8 mouse cellular contexts compared by ENCODE assay signal in genomic region chr5:120516221-120516984, GRCm38 (mm10). TPM values are rescaled to one million over a fixed set of nuclear protein-coding genes. Genes with fewer than 3 reads are reported as not detected.
DNase-seq lines count a peak whose midpoint lies in the region; ATAC-seq and TF ChIP-seq lines count a peak whose summit lies in the region.

No protein-coding gene starts in this region.

- 49% methylated on average over 15 of the region's 15 CpGs for WGBS in limb, embryonic 13.5 days
- WGBS in limb, embryonic 10.5 days, result 39% methylated on average over 15 of the region's 15 CpGs
- WGBS in kidney, embryonic 16.5 days, result 42% methylated on average over 15 of the region's 15 CpGs
- WGBS in forebrain, postnatal 0 days, result 65% methylated on average over 15 of the region's 15 CpGs

- peaks cover 50% of the 10 kb centered on the region for H3K4me1 ChIP-seq in limb, embryonic 13.5 days
- peaks cover 35% of the 10 kb centered on the region for H3K4me1 ChIP-seq in limb, embryonic 10.5 days
- H3K4me1 ChIP-seq in brown adipose tissue, adult 24 weeks (ENCODE audit: control insufficient read depth, insufficient read depth, insufficient read length, low read length), result peaks cover 49% of the 10 kb centered on the region
- peaks cover 42% of the 10 kb centered on the region for H3K4me1 ChIP-seq in kidney, embryonic 16.5 days (ENCODE audit: insufficient read depth, low read length)
- no peaks in the 10 kb centered on the region for H3K4me1 ChIP-seq in forebrain, postnatal 0 days (ENCODE audit: insufficient read depth)

- DNase-seq in limb, embryonic 10.5 days (ENCODE audit: low spot score), result no peak
- no peak for DNase-seq in cerebellum, postnatal 14 days
- DNase-seq in frontal cortex, postnatal 14 days (ENCODE audit: low spot score in 2 of 2), result no peak
- no peak for DNase-seq in forebrain, postnatal 0 days

- H3K36me3 ChIP-seq in limb, embryonic 13.5 days, result no peaks in the 10 kb centered on the region
- no peaks in the 10 kb centered on the region for H3K36me3 ChIP-seq in limb, embryonic 10.5 days
- no peaks in the 10 kb centered on the region for H3K36me3 ChIP-seq in kidney, embryonic 16.5 days (ENCODE audit: insufficient read depth, low read length)
- no peaks in the 10 kb centered on the region for H3K36me3 ChIP-seq in forebrain, postnatal 0 days (ENCODE audit: insufficient read depth)

- H3K27ac ChIP-seq in limb, embryonic 13.5 days, result no peak overlapping the region
- no peak overlapping the region for H3K27ac ChIP-seq in limb, embryonic 10.5 days
- H3K27ac ChIP-seq in brown adipose tissue, adult 24 weeks (replicated peaks; ENCODE audit: low read depth, low read length), result peak overlapping the region; percentile 87
- peak overlapping the region; percentile 62; the same call in 1 of the 2 replicates for H3K27ac ChIP-seq in kidney, embryonic 16.5 days (ENCODE audit: low read length)
- no peak overlapping the region for H3K27ac ChIP-seq in forebrain, postnatal 0 days (ENCODE audit: low read depth, low read length)

- no peak overlapping the region for H3K4me2 ChIP-seq in limb, embryonic 13.5 days (replicated peaks)
- H3K4me2 ChIP-seq in kidney, embryonic 16.5 days (replicated peaks; ENCODE audit: low read depth, low read length), result no peak overlapping the region
- no peak overlapping the region for H3K4me2 ChIP-seq in forebrain, postnatal 0 days (ENCODE audit: low read depth)

- no peak for ATAC-seq in limb, embryonic 13.5 days (ENCODE audit: low FRiP score, low read depth)
- 0 out of 2 replicates have a peak, but pooled peaks have one; percentile 10 for ATAC-seq in kidney, embryonic 16.5 days (ENCODE audit: low FRiP score, low TSS enrichment)
- peak; percentile 16 for ATAC-seq in monocyte, adult 5-6 weeks (replicated peaks; ENCODE audit: insufficient number of reproducible peaks, low FRiP score, low TSS enrichment, poor library complexity, severe bottlenecking)
- no peak for ATAC-seq in forebrain, postnatal 0 days

- TF ChIP-seq CTCF in forebrain, postnatal 0 days (IDR thresholded peaks at IDR 0.05; ENCODE audit: low read depth), result no peak

- peaks cover 5% of the 10 kb centered on the region for H3K27me3 ChIP-seq in limb, embryonic 13.5 days
- H3K27me3 ChIP-seq in limb, embryonic 10.5 days (ENCODE audit: low read depth, poor library complexity, severe bottlenecking), result peaks cover 22% of the 10 kb centered on the region
- H3K27me3 ChIP-seq in kidney, embryonic 16.5 days (ENCODE audit: insufficient read depth, low read length), result no peaks in the 10 kb centered on the region
- peaks cover 7% of the 10 kb centered on the region for H3K27me3 ChIP-seq in forebrain, postnatal 0 days (ENCODE audit: insufficient read depth, low read length)

- no peaks in the 10 kb centered on the region for H3K9me3 ChIP-seq in limb, embryonic 13.5 days
- H3K9me3 ChIP-seq in limb, embryonic 10.5 days (replicated peaks), result no peaks in the 10 kb centered on the region
- no peaks in the 10 kb centered on the region for H3K9me3 ChIP-seq in kidney, embryonic 16.5 days (ENCODE audit: low read length)
- no peaks in the 10 kb centered on the region for H3K9me3 ChIP-seq in forebrain, postnatal 0 days (ENCODE audit: low read length)

- H3K9ac ChIP-seq in limb, embryonic 13.5 days, result 0 out of 2 replicates have a peak overlapping the region, but pooled peaks have one; percentile 2
- no peak overlapping the region for H3K9ac ChIP-seq in kidney, embryonic 16.5 days (replicated peaks; ENCODE audit: low read length)
- no peak overlapping the region for H3K9ac ChIP-seq in forebrain, postnatal 0 days

- no peak overlapping the region for H3K4me3 ChIP-seq in limb, embryonic 13.5 days
- no peak overlapping the region for H3K4me3 ChIP-seq in limb, embryonic 10.5 days
- H3K4me3 ChIP-seq in brown adipose tissue, adult 24 weeks (ENCODE audit: insufficient read depth, low read depth, low read length), result peak overlapping the region; percentile 20; the same call in 1 of the 2 replicates
- H3K4me3 ChIP-seq in kidney, embryonic 16.5 days (ENCODE audit: low read length), result no peak overlapping the region
- H3K4me3 ChIP-seq in forebrain, postnatal 0 days (ENCODE audit: low read depth, low read length), result no peak overlapping the region

RNA-seq across cellular contexts. Expression of gene Slc8b1, which starts 5.4 kb away (rescaled TPM):
- 6.1 and 6.9 TPM in 2 replicates for polyA plus RNA-seq in limb, embryonic 13.5 days (2015; fragmentation: Nextera tagmentation; extraction: Ambion mirVana)
- polyA plus RNA-seq in limb, embryonic 10.5 days (2016; fragmentation: Nextera tagmentation; extraction: Ambion mirVana), result 3.7 and 4.4 TPM in 2 replicates
- polyA plus RNA-seq in brown adipose tissue, adult 24 weeks (2012; ENCODE audit: insufficient read depth, insufficient read length, missing spikeins), result 4.3 and 5.7 TPM in 2 replicates
- 10.1 and 14.2 TPM in 2 replicates for polyA plus RNA-seq in kidney, embryonic 16.5 days (2015; fragmentation: Nextera tagmentation; extraction: Ambion mirVana)
- total RNA-seq in monocyte, adult 5-6 weeks (2017), result 72.9 to 104 TPM (median 90.4 TPM) in 3 replicates
- total RNA-seq in forebrain, postnatal 0 days (2014; rRNA removed), result 2.5 and 4.9 TPM in 2 replicates
- polyA plus RNA-seq in forebrain, postnatal 0 days (2015; fragmentation: Nextera tagmentation; extraction: Ambion mirVana), result 1.6 and 2.0 TPM in 2 replicates

RNA-seq across cellular contexts. Expression of gene Plbd2, which starts 13.0 kb away (rescaled TPM):
- 55.9 and 58.8 TPM in 2 replicates for polyA plus RNA-seq in limb, embryonic 13.5 days (2015; fragmentation: Nextera tagmentation; extraction: Ambion mirVana)
- polyA plus RNA-seq in limb, embryonic 10.5 days (2016; fragmentation: Nextera tagmentation; extraction: Ambion mirVana), result 41.3 and 43.1 TPM in 2 replicates
- polyA plus RNA-seq in brown adipose tissue, adult 24 weeks (2012; ENCODE audit: insufficient read depth, insufficient read length, missing spikeins), result 20.4 and 22.8 TPM in 2 replicates
- 54.9 and 57.3 TPM in 2 replicates for polyA plus RNA-seq in kidney, embryonic 16.5 days (2015; fragmentation: Nextera tagmentation; extraction: Ambion mirVana)
- total RNA-seq in monocyte, adult 5-6 weeks (2017), result 8.9 to 11.3 TPM (median 11.2 TPM) in 3 replicates
- 19.5 and 23.7 TPM in 2 replicates for total RNA-seq in forebrain, postnatal 0 days (2014; rRNA removed)
- polyA plus RNA-seq in forebrain, postnatal 0 days (2015; fragmentation: Nextera tagmentation; extraction: Ambion mirVana), result 33.5 and 39.4 TPM in 2 replicates

RNA-seq across cellular contexts. Expression of gene Sds, which starts 40.1 kb away (rescaled TPM):
- not detected in 2 replicates for polyA plus RNA-seq in limb, embryonic 13.5 days (2015; fragmentation: Nextera tagmentation; extraction: Ambion mirVana)
- not detected in 2 replicates for polyA plus RNA-seq in limb, embryonic 10.5 days (2016; fragmentation: Nextera tagmentation; extraction: Ambion mirVana)
- polyA plus RNA-seq in brown adipose tissue, adult 24 weeks (2012; ENCODE audit: insufficient read depth, insufficient read length, missing spikeins), result not detected in 2 replicates
- polyA plus RNA-seq in kidney, embryonic 16.5 days (2015; fragmentation: Nextera tagmentation; extraction: Ambion mirVana), result not detected in 2 replicates
- total RNA-seq in monocyte, adult 5-6 weeks (2017), result not detected in 3 replicates
- total RNA-seq in forebrain, postnatal 0 days (2014; rRNA removed), result not detected in 2 replicates
- polyA plus RNA-seq in forebrain, postnatal 0 days (2015; fragmentation: Nextera tagmentation; extraction: Ambion mirVana), result not detected in 2 replicates

RNA-seq across cellular contexts. Expression of gene Sdsl, which starts 43.8 kb away (rescaled TPM):
- polyA plus RNA-seq in limb, embryonic 13.5 days (2015; fragmentation: Nextera tagmentation; extraction: Ambion mirVana), result 2.0 and 2.3 TPM in 2 replicates
- polyA plus RNA-seq in limb, embryonic 10.5 days (2016; fragmentation: Nextera tagmentation; extraction: Ambion mirVana), result 5.2 and 5.6 TPM in 2 replicates
- polyA plus RNA-seq in brown adipose tissue, adult 24 weeks (2012; ENCODE audit: insufficient read depth, insufficient read length, missing spikeins), result 22.0 and 25.5 TPM in 2 replicates
- 13.3 and 15.3 TPM in 2 replicates for polyA plus RNA-seq in kidney, embryonic 16.5 days (2015; fragmentation: Nextera tagmentation; extraction: Ambion mirVana)
- not detected in 3 replicates for total RNA-seq in monocyte, adult 5-6 weeks (2017)
- 1.3 and 3.0 TPM in 2 replicates for total RNA-seq in forebrain, postnatal 0 days (2014; rRNA removed)
- 2.3 and 3.1 TPM in 2 replicates for polyA plus RNA-seq in forebrain, postnatal 0 days (2015; fragmentation: Nextera tagmentation; extraction: Ambion mirVana)

Comparison
In these comparisons a context has a peak if more than half of its experiments do, and no peak if none do; other contexts are left out.
1. ATAC-seq: peak in kidney, embryonic 16.5 days (single experiment) and monocyte, adult 5-6 weeks (single experiment); none in limb, embryonic 13.5 days (single experiment) and forebrain, postnatal 0 days (single experiment).
2. H3K27ac ChIP-seq: peak in brown adipose tissue, adult 24 weeks (single experiment) and kidney, embryonic 16.5 days (single experiment); none in limb, embryonic 13.5 days (single experiment), limb, embryonic 10.5 days (single experiment) and forebrain, postnatal 0 days (single experiment).